Mouse (Mus musculus) embryonic fibroblast, embryonic 13.5 days (primary cell): Measurements from ENCODE around the gene Ppp1r14d.

Experiments used
- CTCF ChIP-seq: IDR thresholded peaks from 2 replicates; pipeline ENCODE4 v1.5.1; 2011; ENCODE audit warnings: mild to moderate bottlenecking, control low read depth, low read length, moderate library complexity, borderline replicate concordance; ENCODE audit not compliant: insufficient read depth
- POLR2A ChIP-seq: IDR thresholded peaks from 2 replicates; pipeline ENCODE4 v1.6.1; 2011; ENCODE audit warnings: low read depth, mild to moderate bottlenecking, control low read depth, low read length, moderate library complexity

DNA sequence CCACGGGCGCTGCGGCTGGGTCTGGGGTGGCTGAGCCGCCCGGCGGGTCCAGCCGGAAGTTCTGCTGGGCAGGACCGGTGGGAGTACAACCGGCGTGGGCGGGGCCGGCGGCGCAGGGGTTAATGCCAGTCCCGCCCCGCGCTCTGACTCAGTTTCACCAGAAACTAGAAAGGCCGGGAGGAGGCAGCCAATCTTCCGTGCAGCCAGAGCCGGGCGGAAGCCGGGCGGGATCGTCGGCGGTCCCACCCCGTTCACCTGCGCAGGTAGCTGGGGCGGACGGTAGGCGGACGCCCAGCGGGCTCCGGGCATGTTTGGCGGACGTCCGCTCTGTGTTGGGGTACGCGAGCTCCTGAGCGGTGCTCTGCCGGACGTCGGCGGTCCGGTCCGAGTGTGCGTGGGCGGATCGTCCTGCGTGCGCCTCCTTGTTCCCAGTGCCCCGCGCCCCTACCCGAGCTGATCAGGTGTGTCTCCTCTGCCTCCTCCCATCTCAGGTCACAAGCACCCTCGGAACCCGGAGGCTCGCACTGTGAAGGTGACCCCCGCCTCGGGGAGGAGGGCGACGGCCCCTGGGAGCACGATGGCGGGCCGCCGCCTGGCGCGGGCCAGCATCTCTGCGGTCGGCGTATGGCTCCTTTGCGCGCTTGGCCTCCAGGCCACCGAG, 7.6 kb upstream of the Ppp1r14d start, which contains the start of gene Spint1:
- TF ChIP-seq POLR2A (no peak), CTCF (no peak)
